Mouse (Mus musculus) right cerebral cortex, postnatal 25 days (tissue): ENCODE results near the gene Bnc2.

ENCODE experiments used
- DNase-seq: peaks from one replicate; pipeline ENCODE4 v3.0.0; 2022

Bnc2 gene

DNA sequence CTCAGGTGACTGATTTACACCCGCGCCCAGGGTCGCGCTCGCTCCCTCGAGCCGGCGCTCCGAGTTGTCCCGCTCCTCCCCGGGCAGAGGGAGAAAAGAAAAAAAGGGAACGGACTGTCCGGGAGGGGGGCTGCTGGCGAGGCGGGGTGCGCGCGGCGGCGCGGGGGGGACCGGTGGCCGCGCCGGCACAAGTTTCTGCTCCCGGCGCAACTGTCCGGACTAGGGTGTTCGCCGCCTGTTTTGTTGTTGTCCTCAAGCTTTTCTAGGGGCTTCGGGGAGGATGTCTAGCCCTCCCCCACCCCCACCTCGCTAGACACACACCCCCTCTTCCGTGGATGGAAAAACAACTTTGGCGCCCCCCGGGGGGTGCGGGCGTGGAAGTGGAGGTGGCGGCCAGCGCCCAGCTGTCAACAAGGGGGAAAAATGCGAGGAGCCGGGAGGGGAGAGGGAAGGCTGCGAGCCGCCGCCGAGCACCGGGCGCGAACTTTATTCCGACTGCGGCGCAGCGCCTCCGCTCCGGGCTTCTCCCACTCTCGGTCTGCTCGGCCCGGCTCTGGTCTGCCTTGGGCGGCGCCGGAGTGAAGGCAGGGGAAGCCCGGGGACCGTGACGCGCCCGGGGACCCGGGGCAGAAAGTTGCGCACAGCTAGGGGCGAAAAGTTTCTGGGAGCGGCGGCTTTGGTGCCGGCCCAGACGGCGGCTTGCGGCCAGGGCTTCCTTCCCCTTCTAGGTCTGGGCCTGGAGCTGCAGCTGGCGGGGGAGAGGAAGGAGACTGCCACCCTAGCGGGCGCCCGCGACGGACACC is at the start of gene Bnc2:
Gene Bnc2 (minus strand): TSS at position 105 of the 803 bp plus-strand sequence.
- DNase-seq = peak; percentile 13

- DNase-seq = no peak
Observed at GRCm38 (mm10) chr4:84707961-84708360, 32.9 kb upstream of the Bnc2 start.

DNA sequence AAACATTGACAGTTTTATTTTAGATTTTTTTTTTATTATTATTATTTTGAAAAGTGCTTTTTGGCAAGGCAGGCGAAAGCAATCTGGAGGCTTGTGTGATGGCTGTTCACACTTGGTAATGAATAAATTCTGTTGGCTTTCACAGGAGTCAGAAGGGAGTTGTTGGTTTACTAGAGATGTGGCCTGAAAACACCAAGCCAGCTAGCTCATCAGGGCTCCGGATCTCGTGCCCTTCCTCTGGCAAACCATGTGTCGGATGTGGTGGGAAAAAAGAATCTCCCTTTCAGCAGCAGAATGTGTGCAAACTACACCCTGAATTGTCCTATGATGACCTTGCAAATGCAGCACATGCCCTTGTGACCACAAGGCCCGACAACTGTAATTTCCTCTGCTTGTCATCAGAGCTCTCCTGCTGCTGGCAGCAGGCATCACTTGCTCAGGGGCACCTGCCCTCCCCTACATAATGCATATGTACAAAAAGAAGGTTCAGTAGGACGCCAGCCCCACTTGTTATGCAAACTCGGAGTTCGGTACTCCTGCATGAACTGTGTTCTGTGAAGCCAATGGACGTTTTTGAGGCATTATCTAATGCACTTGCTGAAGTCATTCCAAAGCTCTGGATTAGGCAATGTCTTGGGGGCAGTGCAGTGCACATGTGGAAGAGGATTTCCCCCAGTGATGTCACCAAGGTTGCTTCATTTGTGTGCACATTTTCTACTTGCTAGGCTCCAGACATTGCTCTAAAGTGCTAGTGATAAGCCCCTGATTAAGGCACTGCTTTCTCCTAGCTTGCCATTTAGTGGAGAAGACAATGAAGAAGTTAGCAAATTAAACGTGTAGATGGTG is 10.7 kb upstream of the Bnc2 start:
- DNase-seq = no peak

DNA sequence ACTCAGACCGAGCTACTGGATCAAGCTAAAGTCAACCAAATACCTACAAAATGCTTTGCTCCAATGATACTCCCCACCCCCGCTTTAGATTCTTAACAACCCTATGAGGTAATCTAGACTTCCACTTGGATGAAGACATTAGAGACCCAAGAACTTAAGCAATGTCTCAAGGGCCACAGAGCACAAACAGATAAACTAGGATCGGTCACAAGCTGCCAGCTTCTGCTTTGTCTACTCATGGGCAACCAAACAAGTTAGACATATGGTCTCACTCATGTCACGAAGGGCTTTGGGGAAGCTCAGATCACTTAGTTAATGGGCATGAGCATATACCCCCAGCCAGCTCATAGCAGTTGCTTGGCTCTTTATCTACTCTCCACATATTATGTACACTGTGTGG is 9.9 kb upstream of the Bnc2 start:
- DNase-seq = no peak

DNA sequence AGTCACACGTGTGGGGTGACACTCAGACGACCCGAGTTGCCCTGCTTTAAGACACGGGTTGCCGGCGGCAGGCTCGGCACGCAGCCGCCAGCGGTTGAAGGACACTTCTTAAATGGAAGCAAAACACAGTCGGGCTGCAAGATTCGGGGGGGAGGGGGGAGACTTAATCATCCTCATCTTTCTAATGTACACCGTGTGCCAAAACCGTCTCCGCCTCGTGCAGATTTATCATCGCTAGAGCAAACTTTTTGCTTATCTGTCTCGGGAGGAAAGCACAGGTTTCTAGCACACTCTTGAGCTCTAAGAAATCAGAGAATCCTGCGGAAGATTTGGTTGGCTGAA is 870 bp upstream of the Bnc2 start:
- no peak for DNase-seq

- DNase-seq = peak; percentile 22
Observed at GRCm38 (mm10) chr4:84674318-84675170, 531 bp downstream of the Bnc2 start.

GRCm38 (mm10) chr4:84673681-84674307 is 1.3 kb downstream of the Bnc2 start:
- DNase-seq = no peak

DNA sequence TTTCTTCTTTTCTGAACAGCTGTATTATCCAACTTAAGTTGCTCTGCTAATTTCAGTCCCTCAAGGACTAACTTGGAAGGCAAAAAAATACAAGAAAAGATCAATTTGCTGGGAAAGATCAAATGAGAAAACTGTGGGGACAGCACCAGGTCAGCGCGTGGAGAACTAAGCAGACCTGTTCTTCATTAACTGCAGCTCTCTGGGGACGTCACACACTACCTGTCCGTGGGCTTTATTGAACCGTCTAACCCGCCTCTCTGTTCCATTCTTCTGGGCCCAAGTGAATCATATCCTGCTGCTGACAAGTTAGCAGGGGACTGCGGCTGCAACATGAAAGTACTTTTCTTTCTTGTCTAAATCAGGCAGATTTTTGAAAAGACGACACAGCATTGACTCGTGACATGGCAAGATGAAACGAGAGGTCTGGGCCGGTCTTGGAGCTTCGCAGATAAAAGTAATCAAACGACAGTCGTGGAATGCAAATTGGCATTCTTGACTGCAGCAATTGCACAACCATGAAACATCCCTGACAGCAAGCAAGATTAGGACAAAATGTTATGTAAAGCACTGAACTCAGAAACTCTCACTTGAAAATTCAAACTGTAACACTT is 2.8 kb downstream of the Bnc2 start:
- no peak for DNase-seq

DNA sequence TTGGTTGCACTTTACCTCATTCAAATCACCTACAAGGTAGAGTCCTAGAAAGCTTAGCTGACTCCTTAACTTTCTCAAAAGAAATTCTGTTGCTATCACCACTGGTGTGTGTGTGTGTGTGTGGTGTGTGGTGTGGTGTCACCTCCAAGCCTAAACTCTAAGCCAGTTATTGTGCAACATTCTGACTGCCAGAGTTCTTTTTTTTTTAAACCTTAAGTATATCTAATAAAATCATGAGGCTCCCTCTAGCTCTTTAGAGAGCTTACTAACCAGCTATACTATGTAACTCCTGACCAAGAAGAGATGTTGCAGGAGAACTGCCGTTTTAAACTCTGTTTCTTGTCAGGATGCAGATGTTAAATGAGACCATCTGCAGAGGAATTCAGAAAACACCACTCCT is 4.1 kb downstream of the Bnc2 start:
- no peak for DNase-seq

DNA sequence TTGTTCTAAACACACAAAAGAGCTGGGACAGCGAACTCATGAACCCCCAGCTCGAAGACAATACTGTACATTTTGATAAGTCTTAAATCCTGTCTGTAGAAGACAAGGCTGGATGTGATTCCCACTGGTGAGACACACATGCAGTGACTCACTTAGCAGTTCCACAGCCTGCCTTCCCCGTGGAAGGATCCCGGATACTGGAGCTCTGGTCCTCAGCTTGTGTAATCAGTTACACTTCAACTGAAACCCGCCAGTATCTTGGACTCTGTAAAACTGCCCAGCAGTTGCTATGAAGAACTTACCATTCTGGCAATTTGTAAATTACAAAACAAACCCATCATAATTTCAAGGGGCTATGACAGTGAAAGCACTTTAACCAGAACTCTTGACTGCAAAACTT is 5.4 kb downstream of the Bnc2 start:
- no peak for DNase-seq

DNA sequence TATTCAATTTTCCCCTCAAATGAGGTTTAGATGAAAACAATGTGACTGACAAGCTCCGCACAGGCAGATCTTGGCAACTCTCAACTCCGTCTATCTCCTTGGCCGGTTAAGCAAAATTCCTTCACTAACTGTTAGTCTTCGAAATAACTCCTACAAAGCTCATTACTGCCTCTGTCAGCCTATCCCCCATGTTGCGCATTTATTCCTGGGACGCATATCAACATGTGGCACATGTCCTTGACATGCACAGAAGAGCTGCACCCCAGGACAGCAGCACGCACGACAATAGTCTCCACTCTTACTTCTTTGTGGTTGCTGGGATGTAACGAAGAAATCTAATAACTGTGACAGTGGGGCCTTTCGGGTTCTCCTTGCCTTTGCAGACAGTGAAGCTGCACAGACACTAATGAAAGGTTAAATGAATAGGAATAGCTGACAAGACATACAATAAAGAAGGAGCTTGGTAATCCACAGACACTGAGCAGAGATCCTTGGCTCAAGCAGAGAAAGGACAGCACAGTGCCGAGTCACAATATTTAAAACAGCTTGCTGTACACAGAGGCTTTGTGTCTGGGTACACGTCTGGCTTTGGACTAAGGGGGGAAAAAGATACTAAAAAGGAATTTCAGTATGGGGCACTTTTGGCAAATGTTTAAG is 6.0 kb downstream of the Bnc2 start:
- no peak for DNase-seq

DNA sequence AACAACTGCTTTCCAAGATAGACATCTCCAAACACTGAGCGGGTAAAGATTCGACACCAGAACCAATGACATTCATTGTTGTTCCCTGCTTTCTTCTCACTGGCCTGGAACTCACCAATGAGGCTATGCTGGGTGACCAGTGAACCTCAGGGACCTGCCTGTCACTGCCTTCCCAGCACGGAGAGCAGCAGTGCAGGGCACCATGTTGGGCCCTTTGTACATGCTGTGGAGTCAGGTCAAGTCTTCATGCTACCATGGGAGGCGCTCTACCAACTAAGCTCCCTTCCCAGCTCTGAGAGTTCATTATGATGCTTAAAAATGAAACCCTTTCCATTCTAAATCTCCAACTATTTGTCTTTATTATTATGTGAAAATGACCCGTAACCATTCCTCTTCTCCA is 6.8 kb downstream of the Bnc2 start:
- no peak for DNase-seq

GRCm38 (mm10) chr4:84662228-84663065 is 12.6 kb downstream of the Bnc2 start:
- no peak for DNase-seq

DNA sequence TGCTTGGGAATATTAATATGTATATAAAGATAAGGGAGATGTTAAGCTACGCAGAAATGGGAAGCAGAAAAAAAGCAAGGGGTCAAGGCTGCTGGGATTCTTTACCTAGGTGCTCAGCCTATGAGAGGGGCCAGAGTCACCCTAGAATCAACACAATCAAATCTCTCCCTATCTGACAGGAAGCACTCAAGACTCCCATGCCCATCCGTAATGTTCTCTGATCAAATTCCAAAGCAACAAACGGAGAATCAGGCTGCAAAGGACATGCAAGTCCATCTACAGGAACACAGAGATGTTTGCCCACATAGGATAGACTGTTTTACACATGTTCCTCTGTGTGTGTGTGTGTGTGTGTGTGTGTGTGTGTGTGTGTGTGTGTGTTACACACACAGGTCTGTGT is 13.7 kb downstream of the Bnc2 start:
- no peak for DNase-seq

- DNase-seq = no peak
Observed at GRCm38 (mm10) chr4:84651786-84652185, 23.3 kb downstream of the Bnc2 start.

- DNase-seq = no peak
Observed at GRCm38 (mm10) chr4:84646576-84646975, 28.5 kb downstream of the Bnc2 start.

- DNase-seq = no peak
Observed at GRCm38 (mm10) chr4:84639166-84639565, 35.9 kb downstream of the Bnc2 start.

- DNase-seq = no peak
Observed at GRCm38 (mm10) chr4:84637641-84638040, 37.4 kb downstream of the Bnc2 start.

GRCm38 (mm10) chr4:84634751-84635150 is 40.3 kb downstream of the Bnc2 start:
- DNase-seq = no peak

DNA sequence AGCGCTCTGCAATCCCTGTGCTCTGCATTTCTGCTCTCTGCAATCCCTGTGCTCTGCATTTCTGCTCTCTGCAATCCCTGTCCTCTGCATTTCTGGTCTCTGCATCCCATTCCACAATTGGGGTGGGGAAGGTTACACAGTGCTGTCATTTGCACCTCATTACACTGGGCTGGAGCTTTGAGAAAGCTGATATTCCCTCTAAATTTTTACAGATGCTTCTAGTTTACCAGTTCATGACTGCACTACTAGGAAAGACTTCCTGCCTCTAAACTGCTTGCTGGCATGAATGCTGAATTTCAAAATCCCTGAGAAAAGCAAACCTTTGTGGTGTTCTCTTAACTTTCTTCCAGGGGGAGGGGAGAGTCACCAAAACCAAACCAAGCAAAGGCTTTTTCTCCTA is 41.1 kb downstream of the Bnc2 start:
- DNase-seq = no peak
